Mouse (Mus musculus) MEL-GATA-1-ER (cell line): Measurements from ENCODE around the gene Gfi1.
A peak's percentile ranks its signal among the peaks of the same experiment; 100 is the strongest.

Experiments used
- DNase-seq: peaks from one replicate; pipeline ENCODE4 v3.0.0-alpha.2; 2012; ENCODE audit warnings: low read depth; ENCODE audit errors: extremely low read depth

Gene Gfi1

DNA sequence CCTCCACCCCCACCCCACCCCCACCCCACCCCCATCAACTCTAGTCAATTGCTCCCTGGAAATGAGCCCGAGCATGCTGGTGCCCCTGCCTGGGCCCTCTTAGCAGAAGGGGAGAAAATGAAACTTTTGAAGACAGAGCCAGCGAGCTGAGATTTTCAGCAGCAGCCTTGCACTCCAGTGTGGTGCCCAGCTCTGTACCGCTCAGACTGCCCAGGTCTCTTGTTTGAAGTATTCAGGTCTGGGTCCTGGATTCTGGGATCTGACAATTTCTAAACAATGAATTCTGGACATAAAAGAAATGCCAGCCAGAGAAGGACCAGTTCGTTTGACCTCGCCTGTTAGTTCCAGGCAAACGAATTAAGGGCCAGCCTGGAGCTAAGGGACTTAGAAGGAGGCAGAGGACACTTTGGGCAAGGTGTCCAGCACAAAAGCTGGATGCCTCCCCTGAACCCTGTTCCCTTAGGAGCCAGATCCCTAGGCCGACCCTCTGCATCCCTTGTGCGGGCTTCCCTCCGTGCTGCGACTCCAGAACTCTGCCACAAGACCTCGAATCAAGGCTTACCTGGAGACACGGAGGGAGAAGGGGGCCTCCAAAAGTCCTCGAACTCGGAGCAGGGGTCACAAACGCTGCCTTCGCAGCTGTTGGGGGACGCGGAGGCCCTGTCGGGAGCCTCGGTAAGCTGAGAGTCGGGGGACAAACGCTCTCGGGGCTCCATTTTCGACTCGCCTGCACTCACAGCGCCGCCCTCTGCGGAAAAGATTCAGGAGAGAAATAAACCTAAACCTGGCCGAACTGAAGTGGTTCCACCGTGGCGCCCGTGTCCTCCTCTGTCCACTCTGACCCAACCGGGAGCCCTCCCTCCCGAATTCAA lies 2.9 kb downstream of the Gfi1 start:
- no peak for DNase-seq

DNA sequence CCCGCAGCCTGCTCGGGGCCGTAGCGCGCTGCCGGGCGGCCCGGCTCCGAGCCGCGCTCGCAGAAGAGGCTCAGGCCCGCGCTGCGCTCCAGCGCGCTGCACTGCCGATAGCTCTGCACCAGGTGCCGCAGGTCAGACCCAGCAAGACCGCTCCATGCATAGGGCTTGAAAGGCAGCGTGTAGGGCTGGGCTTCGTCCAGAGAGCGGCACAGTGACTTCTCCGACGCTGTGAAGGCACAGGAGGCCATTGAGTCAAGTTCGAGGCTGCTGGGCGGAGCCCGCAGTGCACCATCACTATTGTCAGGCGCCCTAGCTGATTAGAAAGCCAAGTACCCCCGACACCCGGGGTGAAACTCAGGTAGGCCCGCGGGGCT lies 4.2 kb downstream of the Gfi1 start:
- no peak for DNase-seq

DNA sequence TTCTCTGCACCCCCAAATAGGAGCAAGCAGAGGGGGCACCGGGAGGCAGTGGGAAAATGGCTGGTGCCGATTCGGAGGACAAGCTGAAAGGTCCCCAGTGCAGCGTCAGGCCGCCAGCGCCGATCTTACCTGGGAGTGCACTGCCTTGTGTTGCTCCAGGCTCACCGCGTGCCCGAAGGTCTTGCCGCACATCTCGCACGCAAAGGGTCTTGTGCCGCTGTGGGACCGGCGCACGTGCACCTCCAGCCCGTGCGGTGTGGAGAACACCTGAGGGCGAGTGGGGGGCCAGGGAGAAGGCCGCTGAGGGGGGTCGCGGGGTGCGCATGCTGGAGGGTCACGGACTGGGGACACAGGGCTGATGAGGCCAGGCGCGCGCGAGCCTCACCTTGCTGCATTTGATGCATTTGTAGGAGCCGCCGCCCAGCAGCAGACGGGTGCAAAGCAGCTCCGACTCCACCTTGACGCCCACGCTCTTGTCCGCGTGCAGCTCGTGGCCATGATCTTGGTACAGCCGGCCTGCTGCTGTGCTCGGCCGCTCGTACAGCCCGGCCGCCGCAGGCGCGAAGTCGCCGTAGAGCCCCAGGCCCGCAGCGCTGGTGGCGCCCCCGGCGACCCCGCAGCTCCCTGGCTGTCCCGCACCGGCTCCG lies 4.7 kb downstream of the Gfi1 start:
- no peak for DNase-seq

DNA sequence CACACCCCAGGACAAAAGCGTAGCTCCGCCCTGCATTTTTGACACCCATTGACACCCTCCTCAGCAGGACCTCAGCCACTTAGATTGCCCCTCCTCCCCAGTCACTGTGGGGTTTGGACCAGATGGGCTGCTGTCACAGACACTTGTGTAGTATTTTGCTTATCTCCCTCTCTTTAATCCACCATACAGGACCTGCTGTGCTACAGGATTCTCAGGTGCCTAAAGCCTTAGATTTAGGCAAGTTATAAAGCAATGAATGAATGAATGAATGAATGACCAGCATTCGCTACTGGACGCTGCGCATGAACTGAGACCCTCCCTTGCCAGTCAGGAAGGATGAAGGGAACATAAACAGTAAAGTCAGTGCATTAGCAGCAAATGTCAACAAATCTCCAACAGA lies 5.3 kb downstream of the Gfi1 start:
- DNase-seq = no peak

DNA sequence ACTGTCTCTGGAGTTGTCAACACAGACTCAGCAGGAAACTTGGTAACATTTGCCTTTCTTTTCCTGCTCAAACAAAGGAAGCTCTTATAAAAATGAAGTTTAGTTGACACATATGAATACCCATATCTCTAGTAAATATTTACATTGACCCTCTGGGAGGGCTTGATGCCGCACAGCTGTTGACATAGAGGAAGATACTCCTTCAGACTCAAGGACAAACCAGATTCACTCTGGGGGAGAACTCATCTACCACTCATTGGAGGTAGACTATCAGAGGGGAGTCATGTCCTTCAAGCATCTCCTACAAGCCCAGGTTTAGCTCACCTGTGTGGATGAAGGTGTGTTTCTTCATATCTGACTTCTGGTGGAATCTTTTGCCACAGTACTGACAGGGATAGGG lies 6.0 kb downstream of the Gfi1 start:
- DNase-seq = no peak

DNA sequence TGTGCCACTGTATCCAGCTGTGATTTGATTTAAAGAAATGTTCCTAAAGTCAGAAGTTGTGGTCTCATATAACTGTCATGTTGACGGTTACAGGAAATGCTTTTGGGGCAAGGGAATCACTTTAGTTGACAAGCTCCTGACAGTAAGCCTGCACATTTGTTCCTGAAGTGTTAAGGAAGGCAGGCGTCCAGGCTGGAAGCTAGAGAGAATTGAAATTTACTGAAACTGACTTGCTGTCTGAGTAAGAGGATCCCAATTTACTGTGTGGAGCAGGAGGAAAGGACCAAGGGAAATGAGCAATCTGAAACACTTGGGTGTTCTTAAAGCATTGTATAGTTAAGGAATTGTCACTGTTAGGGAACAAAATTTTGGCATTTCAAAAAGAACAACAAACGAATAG lies 6.6 kb downstream of the Gfi1 start:
- no peak for DNase-seq

DNA sequence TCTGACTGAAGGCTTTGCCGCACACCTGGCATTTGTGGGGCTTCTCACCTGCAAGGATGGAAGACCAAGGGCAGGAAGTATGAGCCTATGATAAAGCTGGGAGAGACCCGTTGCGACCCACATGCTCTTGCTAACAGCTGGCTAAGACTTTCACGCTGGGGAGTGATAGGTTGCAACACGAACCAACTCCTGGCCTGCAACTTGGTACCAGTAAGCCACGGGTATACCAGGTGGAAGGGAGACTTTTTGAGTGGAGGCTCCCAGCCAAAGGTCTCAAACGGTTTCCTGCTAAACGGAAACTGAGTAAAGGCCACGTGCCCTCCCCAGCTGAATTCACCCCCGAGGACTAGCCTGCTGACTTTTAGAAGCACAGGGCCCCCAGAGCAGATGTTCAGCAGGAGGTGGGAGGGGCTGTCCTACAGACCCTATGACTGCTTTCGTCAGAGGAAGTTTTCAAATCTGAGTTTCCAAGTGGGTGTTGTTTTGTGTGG lies 7.9 kb downstream of the Gfi1 start:
- DNase-seq = no peak

DNA sequence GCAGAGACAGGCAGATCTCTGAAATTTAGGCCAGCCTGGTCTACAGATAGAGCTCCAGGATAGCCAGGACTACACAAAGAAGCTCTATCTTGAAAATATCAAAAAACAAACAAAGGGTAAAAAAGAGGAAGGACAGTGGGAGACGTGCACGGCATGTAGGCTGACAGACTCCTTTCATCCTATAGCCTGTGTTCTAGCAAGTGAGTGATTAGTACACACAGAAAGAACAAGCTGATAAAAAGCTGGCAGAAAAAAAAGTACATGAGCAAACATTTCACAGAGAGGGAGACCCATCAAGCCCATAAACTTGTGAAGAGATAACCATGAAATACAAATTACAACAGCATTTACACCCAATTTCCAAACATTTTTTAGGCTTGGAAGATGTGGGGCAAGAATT lies 14.1 kb downstream of the Gfi1 start:
- DNase-seq = no peak

DNA sequence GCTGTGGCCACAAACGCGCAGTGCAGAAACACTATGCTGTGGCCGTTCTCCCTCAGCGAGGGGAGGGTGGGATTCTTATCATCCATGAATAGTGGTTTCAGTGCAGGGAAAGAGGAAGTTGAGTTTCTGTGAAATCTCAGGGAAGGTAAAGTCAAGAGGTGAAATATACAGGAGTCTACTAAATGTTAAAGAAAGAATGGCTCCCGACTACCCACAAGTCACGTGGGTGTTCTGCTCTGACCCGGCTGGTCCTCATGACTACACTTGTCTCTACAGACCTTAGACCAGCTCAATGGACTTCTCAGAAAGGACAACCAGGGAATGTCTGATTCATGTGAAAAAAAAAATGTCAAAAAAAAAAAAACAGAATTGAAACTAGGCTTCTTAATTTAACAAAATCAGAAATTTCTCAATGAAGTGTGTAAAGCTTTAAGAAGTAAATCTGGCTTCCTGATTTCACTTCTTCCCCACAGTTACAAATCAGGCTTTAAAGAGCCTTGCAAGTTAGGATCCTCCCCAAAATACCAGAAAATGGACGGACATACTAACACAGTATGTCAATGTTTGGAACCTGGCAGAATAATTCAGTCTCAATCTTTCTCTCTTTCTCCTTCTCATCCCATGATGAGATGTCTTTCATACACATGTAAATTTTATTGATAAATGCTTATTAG lies 17.6 kb downstream of the Gfi1 start:
- DNase-seq = no peak

DNA sequence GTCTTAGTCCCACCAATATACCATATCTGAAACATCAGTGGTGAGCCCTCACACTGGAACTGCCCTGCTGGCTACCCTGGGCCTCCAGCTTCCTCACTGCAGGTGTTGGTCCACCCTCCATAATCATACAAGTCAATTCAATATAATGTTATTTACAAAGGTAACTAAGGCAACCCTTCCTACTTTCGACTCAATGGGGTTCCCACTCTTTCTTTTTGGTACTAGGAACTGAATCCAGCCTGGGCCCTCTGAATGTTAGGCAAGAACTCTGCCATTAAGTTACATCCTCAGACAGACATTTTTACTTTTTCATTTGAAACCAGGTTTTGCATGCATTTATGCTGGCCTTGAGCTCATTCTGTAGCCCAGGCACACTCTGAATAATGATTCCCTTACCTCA lies 19.6 kb downstream of the Gfi1 start:
- DNase-seq = no peak

DNA sequence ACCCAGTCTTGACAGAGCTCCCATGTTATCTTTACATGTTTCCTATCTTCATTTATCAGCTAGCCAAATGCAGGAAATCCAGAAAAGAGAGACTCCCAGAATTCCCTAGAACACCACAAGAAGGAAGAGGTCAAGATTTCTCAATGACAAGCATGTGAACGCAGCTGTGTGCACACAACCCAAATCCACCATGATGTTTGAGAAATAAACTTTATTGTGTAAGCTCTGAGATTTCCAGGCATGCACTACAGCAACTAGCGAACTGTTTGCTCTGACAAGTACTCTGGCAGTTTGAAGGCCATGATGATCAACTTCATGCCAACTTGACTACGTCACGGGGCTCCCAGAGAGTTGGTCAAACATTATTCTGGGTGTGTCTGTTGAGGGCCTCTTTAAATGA lies 20.1 kb downstream of the Gfi1 start:
- no peak for DNase-seq

DNA sequence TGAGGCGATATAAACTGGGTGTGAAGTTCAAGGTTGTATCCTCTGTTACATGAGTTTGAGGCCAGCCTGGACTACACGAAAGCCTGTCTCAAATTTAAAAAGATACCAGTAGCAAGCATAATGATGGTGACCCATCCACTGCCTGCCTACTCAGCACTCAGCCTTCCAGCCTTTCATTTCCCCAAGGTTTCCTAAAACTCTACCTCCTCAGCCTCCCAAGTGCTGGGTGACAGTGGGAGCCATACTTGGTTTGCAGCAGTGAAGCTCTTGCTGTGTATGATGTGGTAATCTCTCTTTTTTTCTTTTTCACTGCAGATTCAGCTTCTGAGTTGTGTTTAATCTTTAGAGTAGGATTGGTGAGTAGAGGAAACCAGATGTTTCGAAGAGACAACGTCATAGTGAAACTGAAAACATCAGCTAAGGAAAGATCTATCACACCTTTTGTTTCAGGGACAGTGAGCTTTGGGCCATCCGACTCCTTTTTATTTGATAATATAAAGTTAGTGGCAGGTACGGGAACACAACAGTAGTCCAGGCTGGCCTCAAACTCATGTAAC lies 22.6 kb downstream of the Gfi1 start:
- DNase-seq = no peak

DNA sequence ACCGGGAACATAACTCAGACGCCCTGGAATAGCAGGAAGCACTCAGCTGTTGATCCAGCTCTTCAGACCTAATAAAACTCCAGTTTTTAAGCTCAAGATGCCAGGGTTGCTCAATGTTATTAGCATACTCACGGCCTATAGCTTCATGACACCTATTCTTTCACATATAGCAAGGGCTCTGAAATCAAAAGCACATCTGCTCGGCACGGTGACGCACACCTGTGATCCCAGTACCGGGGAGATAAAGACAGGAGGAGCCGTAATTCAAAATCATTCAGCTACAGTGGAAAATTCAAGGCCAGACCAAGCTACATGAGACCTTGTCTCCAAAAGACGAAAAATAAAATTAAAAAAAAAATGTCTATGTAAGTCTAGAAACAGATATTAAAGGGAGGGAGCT lies 24.2 kb downstream of the Gfi1 start:
- DNase-seq = no peak

DNA sequence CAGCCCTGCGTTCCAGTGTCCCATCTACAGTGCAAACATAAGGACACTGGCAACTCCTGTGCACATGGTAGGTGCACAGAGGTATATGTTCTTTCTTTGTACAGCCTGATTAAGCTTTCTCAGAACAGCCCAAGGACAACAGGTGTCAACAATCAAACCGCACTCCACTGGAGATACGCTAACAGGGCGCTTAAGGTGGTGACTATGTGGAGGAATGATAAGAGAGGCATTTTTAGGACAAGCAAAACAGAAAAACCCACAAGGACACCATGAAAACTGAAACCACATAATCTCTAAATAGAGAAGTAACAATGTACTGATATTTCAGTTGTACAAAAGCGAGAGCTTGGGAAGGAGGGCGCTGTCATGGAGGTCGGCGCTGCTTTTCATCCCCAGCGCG lies 25.0 kb downstream of the Gfi1 start:
- DNase-seq = peak; percentile 69

DNA sequence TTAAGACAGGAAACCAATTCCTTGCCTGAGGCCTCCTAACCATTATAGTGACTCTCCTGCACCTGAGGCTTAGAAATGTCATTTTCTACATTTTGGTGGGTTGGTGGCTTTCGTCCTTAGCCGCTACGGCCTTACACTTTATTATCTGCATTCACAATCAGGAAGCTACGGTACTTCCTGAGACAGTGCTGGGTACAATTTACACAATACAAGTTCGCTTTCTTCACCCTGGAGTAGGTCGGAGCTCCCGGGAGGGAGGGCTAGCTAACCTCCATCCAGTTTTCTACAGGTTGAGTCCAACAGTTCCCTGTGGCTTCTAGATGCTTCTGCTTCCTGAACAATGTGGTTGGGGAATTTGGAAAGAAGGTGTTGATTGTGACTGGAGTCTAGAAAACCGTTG lies 26.9 kb downstream of the Gfi1 start:
- DNase-seq = no peak

DNA sequence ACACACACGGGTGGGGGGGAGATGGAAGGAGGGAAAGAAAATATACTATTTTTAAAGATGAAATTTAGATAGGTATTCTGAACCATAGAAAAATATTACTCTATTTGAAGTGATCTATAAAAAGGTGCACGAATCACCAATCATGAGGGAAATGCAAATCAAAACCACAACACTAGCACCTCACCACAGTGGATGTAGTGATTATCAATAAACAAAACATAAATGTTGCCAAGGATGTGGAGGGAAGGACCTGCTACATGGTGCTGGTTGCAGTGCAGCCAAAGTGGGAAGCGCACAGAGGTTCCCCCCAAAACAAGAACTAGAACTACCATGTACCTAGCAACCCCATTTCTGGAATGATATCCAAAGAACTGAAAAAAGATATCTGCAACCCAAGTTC lies 30.8 kb downstream of the Gfi1 start:
- no peak for DNase-seq

DNA sequence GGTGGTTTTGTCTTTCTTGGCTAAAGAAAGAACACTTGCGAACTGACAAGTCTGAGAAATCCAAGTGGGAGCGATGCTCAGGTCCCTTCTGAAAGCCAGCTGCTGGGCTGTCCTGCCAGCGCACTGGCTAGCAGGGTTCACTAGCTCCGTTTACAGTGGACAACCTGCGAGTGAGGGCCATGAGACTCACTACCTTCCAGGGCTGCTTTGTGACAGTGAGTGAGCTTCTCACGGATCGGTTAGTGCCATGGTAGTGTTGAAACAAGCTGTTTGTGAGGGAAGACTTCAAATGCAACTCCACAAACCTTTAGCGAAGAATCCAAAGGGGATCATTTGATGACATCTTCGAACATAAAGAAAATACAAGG lies 37.4 kb downstream of the Gfi1 start:
- DNase-seq = no peak

DNA sequence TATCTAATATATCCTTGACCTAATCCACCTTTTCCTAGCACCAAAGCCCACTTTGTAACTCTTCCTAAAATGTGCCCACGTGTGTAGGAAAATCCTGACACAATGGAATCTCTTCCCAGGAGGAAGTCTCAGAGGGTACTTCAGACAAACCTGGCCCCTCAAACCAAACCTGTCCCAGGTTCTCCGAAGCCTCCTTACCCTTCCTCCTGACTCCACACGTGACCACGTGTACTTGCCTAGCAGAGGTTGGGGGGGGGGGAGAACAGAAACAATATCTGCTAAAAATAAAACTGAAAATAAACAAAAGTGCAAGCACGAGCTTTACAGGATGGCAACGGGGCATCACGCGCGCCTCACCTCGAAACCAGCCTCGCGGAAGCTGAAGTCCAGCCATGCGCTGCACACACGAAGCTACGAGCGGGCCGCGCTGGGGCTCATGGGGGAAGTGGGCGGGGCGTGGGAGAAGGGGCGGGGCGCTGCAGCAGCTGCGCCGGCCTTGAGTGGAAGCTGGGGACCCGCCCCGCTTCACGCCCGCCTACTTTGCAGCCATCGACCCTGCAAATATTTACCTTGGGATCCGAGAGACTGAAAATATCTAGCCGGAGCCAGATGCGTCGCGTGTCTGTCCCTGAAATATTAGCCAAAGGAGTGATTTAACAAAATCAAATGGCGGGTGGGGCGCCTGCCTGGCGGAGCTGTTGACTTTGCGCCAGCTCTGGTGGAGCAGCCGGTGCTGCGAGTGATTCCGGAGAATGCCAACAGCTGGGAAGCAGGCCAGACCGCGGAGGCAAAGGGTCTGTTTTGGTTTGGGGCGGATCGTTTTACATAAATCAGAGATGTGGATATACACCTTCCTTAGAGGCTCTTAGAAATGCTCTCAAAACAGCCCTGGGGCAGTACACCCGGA lies 38.0 kb downstream of the Gfi1 start:
- DNase-seq = peak; percentile 45

DNA sequence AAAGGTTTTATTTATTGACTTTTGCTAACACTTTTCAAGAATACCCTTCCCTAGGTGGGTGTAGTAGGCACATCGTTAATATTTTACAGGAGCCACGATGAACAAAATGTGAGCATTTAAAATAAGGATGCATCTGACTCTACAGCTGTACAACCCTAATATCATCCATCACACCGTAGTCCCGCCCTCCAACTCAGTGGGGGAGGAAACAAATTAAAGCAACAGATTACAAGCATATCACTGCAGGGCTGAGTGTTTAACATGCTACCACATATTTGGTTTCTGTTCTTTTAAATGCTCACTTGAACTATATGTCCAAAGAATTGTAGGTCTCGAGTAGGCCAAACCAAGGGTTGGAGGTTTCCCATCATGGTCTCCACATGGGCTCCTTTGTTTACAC lies 38.7 kb downstream of the Gfi1 start:
- no peak for DNase-seq

DNA sequence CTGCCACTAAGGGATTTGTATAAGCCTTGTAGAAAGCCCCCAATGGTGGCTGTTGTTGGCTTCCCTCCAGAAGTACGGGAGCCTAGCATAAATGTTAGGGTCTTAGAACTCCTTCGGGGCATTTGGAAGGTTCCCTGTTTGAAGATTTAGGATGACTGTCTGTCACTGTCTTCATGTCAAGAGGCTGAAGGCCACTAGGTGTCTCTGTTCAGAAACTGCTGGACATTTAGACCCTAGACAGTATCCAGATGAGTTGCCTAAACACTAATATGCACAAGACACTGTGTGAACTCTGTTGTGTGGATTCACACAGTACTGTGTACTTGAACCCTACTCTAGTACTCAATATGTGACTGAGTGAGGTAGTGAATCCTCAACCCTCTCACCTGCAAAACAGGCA lies 41.5 kb downstream of the Gfi1 start:
- no peak for DNase-seq

DNA sequence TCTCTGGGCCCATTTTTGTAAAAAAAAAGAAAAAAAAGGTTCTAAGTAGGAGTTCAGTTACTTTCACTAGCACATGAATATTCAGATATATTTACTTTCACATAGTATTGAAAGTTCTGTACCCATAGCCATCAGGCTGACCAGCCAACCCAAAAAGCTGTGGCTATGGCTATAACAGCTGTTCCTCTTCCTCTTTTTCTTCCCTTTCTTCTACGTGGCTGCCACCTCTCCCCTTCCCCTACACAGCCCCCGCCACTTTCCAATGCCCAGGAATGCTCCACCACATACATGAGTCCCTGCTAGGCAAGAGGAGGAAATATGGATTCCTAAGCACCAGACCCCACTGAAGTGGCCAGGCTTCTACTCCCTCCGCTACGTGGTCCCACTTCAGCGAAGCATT lies 44.5 kb downstream of the Gfi1 start:
- DNase-seq = no peak
